In genomic region chr1:36714311-36714710, GRCm38 (mm10) we compare ENCODE assay signal across 8 mouse cellular contexts. TPM values are rescaled to one million over a fixed set of nuclear protein-coding genes. Genes with fewer than 3 reads are reported as not detected.
DNase-seq lines count a peak whose midpoint lies in the region; ATAC-seq and TF ChIP-seq lines count a peak whose summit lies in the region.

Gene Actr1b, minus strand, starts transcription at chr1:36714422.

- H3K4me1 ChIP-seq in heart, embryonic 11.5 days (ENCODE audit: control insufficient read depth, insufficient read depth, low read length), result no peaks in the 10 kb centered on the region
- H3K4me1 ChIP-seq in midbrain, postnatal 0 days (ENCODE audit: insufficient read depth, low read length), result no peaks in the 10 kb centered on the region

- H3K9ac ChIP-seq in heart, embryonic 11.5 days (ENCODE audit: low read depth, low read length), result no peak within 1 kb of the TSS
- no peak within 1 kb of the TSS for H3K9ac ChIP-seq in midbrain, postnatal 0 days (replicated peaks; ENCODE audit: low read length, poor library complexity, severe bottlenecking)

- no peaks in the 10 kb centered on the region for H3K36me3 ChIP-seq in heart, embryonic 11.5 days (ENCODE audit: control insufficient read depth, insufficient read depth, low read length)
- no peaks in the 10 kb centered on the region for H3K36me3 ChIP-seq in midbrain, postnatal 0 days (ENCODE audit: insufficient read depth, low read length)

- no peak within 1 kb of the TSS for H3K4me3 ChIP-seq in layer of hippocampus, adult 2 months
- no peak within 1 kb of the TSS for H3K4me3 ChIP-seq in heart, embryonic 11.5 days (ENCODE audit: low read depth, low read length)
- H3K4me3 ChIP-seq in midbrain, postnatal 0 days (ENCODE audit: low read depth, low read length), result no peak within 1 kb of the TSS

- TF ChIP-seq CTCF in layer of hippocampus, adult 2 months (conservative IDR thresholded peaks at IDR 0.05), result no peak
- no peak for TF ChIP-seq CTCF in midbrain, postnatal 0 days (IDR thresholded peaks at IDR 0.05)

- DNase-seq in layer of hippocampus, adult 2 months (ENCODE audit: low spot score in 2 of 2), result no peak
- no peak for DNase-seq in layer of hippocampus, adult 9-10 months (ENCODE audit: low spot score)
- DNase-seq in left cerebral cortex, adult 8-10 months (ENCODE audit: low spot score in 2 of 2), result no peak
- DNase-seq in midbrain, postnatal 0 days (ENCODE audit: low spot score), result no peak
- DNase-seq in frontal cortex, postnatal 10 days (ENCODE audit: low spot score in 2 of 2), result no peak
- DNase-seq in Muller cell, postnatal 12 days (ENCODE audit: inconsistent ontology term), result no peak

- H3K4me2 ChIP-seq in heart, embryonic 11.5 days, result no peak within 1 kb of the TSS
- H3K4me2 ChIP-seq in midbrain, postnatal 0 days (ENCODE audit: low read depth, low read length, poor library complexity, severe bottlenecking), result no peak within 1 kb of the TSS

- no peak within 1 kb of the TSS for H3K27ac ChIP-seq in layer of hippocampus, adult 2 months
- no peak within 1 kb of the TSS for H3K27ac ChIP-seq in heart, embryonic 11.5 days (ENCODE audit: low read depth, low read length)
- H3K27ac ChIP-seq in midbrain, postnatal 0 days (ENCODE audit: low read depth, low read length), result no peak within 1 kb of the TSS

- 75% methylated on average over 5 of the region's 5 CpGs for WGBS in heart, embryonic 11.5 days (ENCODE audit: insufficient replicate concordance)
- 81% methylated on average over 5 of the region's 5 CpGs for WGBS in midbrain, postnatal 0 days

- H3K27me3 ChIP-seq in heart, embryonic 11.5 days (ENCODE audit: control insufficient read depth, insufficient read depth, low read length), result no peaks in the 10 kb centered on the region
- H3K27me3 ChIP-seq in midbrain, postnatal 0 days (ENCODE audit: insufficient read depth, low read length), result no peaks in the 10 kb centered on the region

- no peaks in the 10 kb centered on the region for H3K9me3 ChIP-seq in heart, embryonic 11.5 days (replicated peaks; ENCODE audit: control insufficient read depth, low read length)
- H3K9me3 ChIP-seq in midbrain, postnatal 0 days (ENCODE audit: low read length), result no peaks in the 10 kb centered on the region

- no peak for ATAC-seq in common myeloid progenitor, adult 5-6 weeks (replicated peaks; ENCODE audit: low read depth, poor library complexity, severe bottlenecking)
- ATAC-seq in heart, embryonic 11.5 days (replicated peaks; ENCODE audit: insufficient number of reproducible peaks, low FRiP score, low TSS enrichment), result no peak
- ATAC-seq in midbrain, postnatal 0 days (ENCODE audit: low FRiP score), result no peak

RNA-seq across cellular contexts. Expression of gene Actr1b, which starts in this region (rescaled TPM):
- total RNA-seq in layer of hippocampus, adult 2 months (2021), result 100 to 1,000 TPM; 248 to 282 TPM
- total RNA-seq in common myeloid progenitor, adult 5-6 weeks (2017), result 40.1 and 42.2 TPM in 2 replicates
- polyA plus RNA-seq in heart, embryonic 11.5 days (2014; fragmentation: Nextera tagmentation; extraction: Ambion mirVana), result 79.4 and 99.8 TPM in 2 replicates
- total RNA-seq in left cerebral cortex, adult 8-10 months (2022), result 100 to 1,000 TPM; 288 to 349 (median 302) TPM
- 139 TPM in 2 replicates for total RNA-seq in midbrain, postnatal 0 days (2014; rRNA removed)
- polyA plus RNA-seq in midbrain, postnatal 0 days (2015; fragmentation: Nextera tagmentation; extraction: Ambion mirVana), result 113 and 120 TPM in 2 replicates
